Mouse (Mus musculus) ES-E14 (cell line): ENCODE measurements around the gene Itga9.

Source experiments
- CHD2 ChIP-seq: IDR thresholded peaks from 2 replicates; pipeline ENCODE4 v1.6.1; 2014; ENCODE audit warnings: mild to moderate bottlenecking, low read depth, low read length, inconsistent platforms
- MAFK ChIP-seq: IDR thresholded peaks from 2 replicates; pipeline ENCODE4 v1.6.1; 2014; ENCODE audit warnings: mild to moderate bottlenecking, low read depth, low read length, inconsistent platforms; ENCODE audit not compliant: insufficient read depth
- ZC3H11A ChIP-seq: IDR thresholded peaks from 2 replicates; pipeline ENCODE4 v1.6.1; 2012; ENCODE audit warnings: low read depth, mild to moderate bottlenecking, inconsistent platforms, low read length, borderline replicate concordance
- ZNF384 ChIP-seq: IDR thresholded peaks from 2 replicates; pipeline ENCODE4 v1.6.1; 2012; ENCODE audit warnings: low read depth, low read length, inconsistent platforms

GRCm38 (mm10) chr9:118926688-118927321, 320.3 kb downstream of the Itga9 start:
- no peak for TF ChIP-seq ZNF384
- no peak for TF ChIP-seq MAFK
- TF ChIP-seq CHD2, result no peak
- TF ChIP-seq ZC3H11A, result no peak
